Mouse (Mus musculus) cerebellum, adult 9-10 months (tissue): Measurements from ENCODE around the gene Cldn10.

Experiments used
- DNase-seq: peaks from one replicate; pipeline ENCODE4 v3.0.0; 2022

Cldn10 gene

GRCm38 (mm10) chr14:118920654-118921053 lies 132.9 kb downstream of the Cldn10 start:
- no peak for DNase-seq

- DNase-seq, result no peak
These were observed 134.5 kb downstream of the Cldn10 start for GRCm38 (mm10) chr14:118922251-118922650.

GRCm38 (mm10) chr14:118922667-118923184 lies 135.0 kb downstream of the Cldn10 start:
- DNase-seq, result no peak
